Mouse (Mus musculus) testis, adult 2 months (tissue): ENCODE results near the gene Duox2.

Experiments
- CTCF ChIP-seq: fragments of 200-500 bp; IDR thresholded peaks from 2 replicates; pipeline ENCODE4 v1.5.1; 2012; ENCODE audit warnings: low read depth, mild to moderate bottlenecking, inconsistent platforms, low read length, moderate library complexity; ENCODE audit not compliant: control insufficient read depth, insufficient read depth, insufficient replicate concordance
- POLR2A ChIP-seq: fragments of 200-500 bp; IDR thresholded peaks from 2 replicates; pipeline ENCODE4 v1.6.1; 2012; ENCODE audit warnings: low read depth, mild to moderate bottlenecking, inconsistent platforms, low read length, moderate library complexity; ENCODE audit not compliant: control insufficient read depth

DNA sequence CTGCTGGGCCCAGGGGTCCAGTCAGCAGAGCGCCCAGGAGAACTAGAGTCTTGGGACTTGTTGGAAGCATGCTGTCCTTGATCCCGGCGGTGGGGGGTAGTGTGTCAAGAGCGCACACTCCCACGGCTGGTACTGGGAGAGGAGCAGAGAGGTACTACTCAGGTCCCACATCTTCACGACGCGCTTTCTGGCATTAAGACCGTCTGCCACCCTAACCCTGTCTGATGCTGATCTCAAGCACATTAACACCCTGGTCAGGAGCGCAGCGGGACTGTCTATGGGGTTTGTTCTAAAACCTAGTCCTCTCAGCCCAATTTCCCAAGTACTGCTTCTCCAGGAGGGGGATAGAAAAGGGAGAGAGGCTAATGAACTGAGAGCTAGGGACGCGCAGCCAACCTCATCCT, at the start of gene Duox2:
- TF ChIP-seq CTCF (no peak), POLR2A (no peak)
